Comparison of ENCODE assay signal across 8 mouse cellular contexts in genomic region chr2:37734979-37735806, GRCm38 (mm10). TPM values are rescaled to one million over a fixed set of nuclear protein-coding genes. Genes with fewer than 3 reads are reported as not detected.
DNase-seq lines count a peak whose midpoint lies in the region; ATAC-seq lines count a peak whose summit lies in the region.

No protein-coding gene starts in this region.

- DNase-seq in frontal cortex, postnatal 14 days (ENCODE audit: low spot score in 2 of 2) = no peak
- peak; percentile 37 for DNase-seq in ES-CJ7 (ENCODE audit: low read depth, low spot score)
- peak; percentile 23 for DNase-seq in forebrain, embryonic 10.5 days (ENCODE audit: extremely low spot score, low spot score)
- DNase-seq in thymus, postnatal 4 days = peak; percentile 82
- no peak for DNase-seq in cerebellum, adult 11 months

- WGBS in forebrain, embryonic 10.5 days = 20% methylated on average over 17 of the region's 17 CpGs
- 19% methylated on average over 17 of the region's 17 CpGs for WGBS in limb, embryonic 12.5 days
- WGBS in midbrain, embryonic 15.5 days = 9% methylated on average over 17 of the region's 17 CpGs

- H3K27ac ChIP-seq in forebrain, embryonic 10.5 days = peak overlapping the region; percentile 56; the same call in 1 of the 2 replicates
- no peak overlapping the region for H3K27ac ChIP-seq in limb, embryonic 12.5 days
- H3K27ac ChIP-seq in midbrain, embryonic 15.5 days = no peak overlapping the region

- no peaks in the 10 kb centered on the region for H3K36me3 ChIP-seq in forebrain, embryonic 10.5 days (replicated peaks)
- no peaks in the 10 kb centered on the region for H3K36me3 ChIP-seq in limb, embryonic 12.5 days
- no peaks in the 10 kb centered on the region for H3K36me3 ChIP-seq in midbrain, embryonic 15.5 days (replicated peaks)

- 0 out of 2 replicates have a peak, but pooled peaks cover 5% of the 10 kb centered on the region for H3K27me3 ChIP-seq in forebrain, embryonic 10.5 days (ENCODE audit: poor library complexity, severe bottlenecking)
- no peaks in the 10 kb centered on the region for H3K27me3 ChIP-seq in limb, embryonic 12.5 days
- no peaks in the 10 kb centered on the region for H3K27me3 ChIP-seq in midbrain, embryonic 15.5 days (replicated peaks)

- ATAC-seq in frontal cortex, adult (ENCODE audit: low TSS enrichment) = peak; percentile 71
- ATAC-seq in limb, embryonic 12.5 days (ENCODE audit: insufficient number of reproducible peaks, insufficient read depth, low FRiP score, low TSS enrichment, low read depth) = no peak
- ATAC-seq in midbrain, embryonic 15.5 days (replicated peaks) = peak; percentile 75

- H3K4me1 ChIP-seq in forebrain, embryonic 10.5 days = peaks cover 14% of the 10 kb centered on the region
- peaks cover 7% of the 10 kb centered on the region; the same call in 1 of the 2 replicates for H3K4me1 ChIP-seq in limb, embryonic 12.5 days (replicated peaks)
- peaks cover 11% of the 10 kb centered on the region for H3K4me1 ChIP-seq in midbrain, embryonic 15.5 days

- H3K4me2 ChIP-seq in limb, embryonic 12.5 days = peak overlapping the region; percentile 41
- H3K4me2 ChIP-seq in midbrain, embryonic 15.5 days = peak overlapping the region; percentile 7; the same call in 1 of the 2 replicates

- H3K4me3 ChIP-seq in forebrain, embryonic 10.5 days = peak overlapping the region; percentile 23; the same call in 1 of the 2 replicates
- H3K4me3 ChIP-seq in limb, embryonic 12.5 days (replicated peaks) = no peak overlapping the region
- H3K4me3 ChIP-seq in midbrain, embryonic 15.5 days = no peak overlapping the region

- peak overlapping the region; percentile 8; the same call in 1 of the 2 replicates for H3K9ac ChIP-seq in limb, embryonic 12.5 days (replicated peaks)
- no peak overlapping the region for H3K9ac ChIP-seq in midbrain, embryonic 15.5 days

- H3K9me3 ChIP-seq in forebrain, embryonic 10.5 days = no peaks in the 10 kb centered on the region
- H3K9me3 ChIP-seq in limb, embryonic 12.5 days = no peaks in the 10 kb centered on the region
- no peaks in the 10 kb centered on the region for H3K9me3 ChIP-seq in midbrain, embryonic 15.5 days

RNA-seq across cellular contexts. Expression of gene Strbp, which starts 31.5 kb away (rescaled TPM):
- 65.7 and 68.8 TPM in 2 replicates for polyA plus RNA-seq in forebrain, embryonic 10.5 days (2016; fragmentation: Nextera tagmentation; extraction: Ambion mirVana)
- polyA plus RNA-seq in limb, embryonic 12.5 days (2016; fragmentation: Nextera tagmentation; extraction: Ambion mirVana) = 48.7 and 51.4 TPM in 2 replicates
- 105 and 113 TPM in 2 replicates for polyA plus RNA-seq in midbrain, embryonic 15.5 days (2015; fragmentation: Nextera tagmentation; extraction: Ambion mirVana)

RNA-seq across cellular contexts. Expression of gene Crb2, which starts 40.9 kb away (rescaled TPM):
- 30.4 and 30.9 TPM in 2 replicates for polyA plus RNA-seq in forebrain, embryonic 10.5 days (2016; fragmentation: Nextera tagmentation; extraction: Ambion mirVana)
- 0.92 and 0.95 TPM in 2 replicates for polyA plus RNA-seq in limb, embryonic 12.5 days (2016; fragmentation: Nextera tagmentation; extraction: Ambion mirVana)
- 5.6 and 6.4 TPM in 2 replicates for polyA plus RNA-seq in midbrain, embryonic 15.5 days (2015; fragmentation: Nextera tagmentation; extraction: Ambion mirVana)

Comparison
In these comparisons a context has a peak if more than half of its experiments do, and no peak if none do; other contexts are left out.
1. DNase-seq: peak in ES-CJ7 (single experiment), forebrain, embryonic 10.5 days (single experiment) and thymus, postnatal 4 days (single experiment); none in frontal cortex, postnatal 14 days (0 of 2) and cerebellum, adult 11 months (single experiment).